Mouse (Mus musculus): ENCODE results near the gene Itgal. TPM values are rescaled to one million over a fixed set of nuclear protein-coding genes. Genes with fewer than 3 reads are reported as not detected.

The Itgal gene
- total and polyA plus RNA-seq, 3 experiments = 0.92 to 9.7 TPM; not detected in 1

DNA sequence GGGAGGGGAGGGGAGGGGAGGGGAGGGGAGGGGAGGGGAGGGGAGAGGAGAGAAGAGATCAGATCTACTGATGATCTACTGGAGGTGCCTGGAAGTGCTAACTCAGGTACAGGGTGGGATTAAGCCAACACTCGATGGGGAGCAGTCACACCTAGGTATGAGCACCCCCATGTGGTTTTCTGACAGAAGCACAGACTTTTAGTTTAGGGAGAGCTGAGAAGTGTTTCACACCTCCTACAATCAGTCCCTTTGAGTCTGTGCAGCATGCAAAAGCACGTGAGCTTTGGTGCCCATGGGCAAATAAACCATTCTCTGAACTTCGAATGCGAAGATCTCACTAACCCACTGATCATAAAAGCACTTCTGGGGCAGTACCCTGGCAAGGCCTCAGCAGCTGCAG, 46.3 kb downstream of the Itgal start (continued):
- TF ChIP-seq RCOR1 (IDR thresholded peaks at IDR 0.05; ENCODE audit: low read depth, low read length) = no peak
- TF ChIP-seq EP300 (IDR thresholded peaks at IDR 0.05; ENCODE audit: low read depth in 1 of 2, low read length in 2 of 2) = no peak; a peak in 1 of 4 replicates
- no peak for TF ChIP-seq MYB (IDR thresholded peaks at IDR 0.05; ENCODE audit: low read depth, low read length)
- TF ChIP-seq ZC3H11A (IDR thresholded peaks at IDR 0.05; ENCODE audit: low read depth, low read length) = 0 out of 2 replicates have a peak, but pooled peaks have one; percentile 16
- no peak for TF ChIP-seq ZNF384 (IDR thresholded peaks at IDR 0.05; ENCODE audit: low read depth, low read length)
- TF ChIP-seq TCF12 (IDR thresholded peaks at IDR 0.05; ENCODE audit: low read depth, low read length) = no peak
- TF ChIP-seq ZKSCAN1 (IDR thresholded peaks at IDR 0.05; ENCODE audit: low read depth, low read length) = no peak
- TF ChIP-seq GABPA (IDR thresholded peaks at IDR 0.05; ENCODE audit: low read depth, low read length) = no peak
- peak; percentile 42 for TF ChIP-seq SIN3A (IDR thresholded peaks at IDR 0.05; ENCODE audit: low read length)
- no peak for TF ChIP-seq E2F4 (IDR thresholded peaks at IDR 0.05; ENCODE audit: borderline replicate concordance, low read depth, low read length)
- TF ChIP-seq POLR2AphosphoS2 (IDR thresholded peaks at IDR 0.05; ENCODE audit: low read length) = no peak
- TF ChIP-seq BHLHE40 (IDR thresholded peaks at IDR 0.05; ENCODE audit: borderline replicate concordance, low read depth, low read length) = no peak
- no peak for TF ChIP-seq ZMIZ1 (IDR thresholded peaks at IDR 0.05; ENCODE audit: low read depth, low read length)
- no peak for TF ChIP-seq HCFC1 (IDR thresholded peaks at IDR 0.05; ENCODE audit: low read depth, low read length)
- TF ChIP-seq MAX (IDR thresholded peaks at IDR 0.05; ENCODE audit: low read length) = peak; percentile 58

DNA sequence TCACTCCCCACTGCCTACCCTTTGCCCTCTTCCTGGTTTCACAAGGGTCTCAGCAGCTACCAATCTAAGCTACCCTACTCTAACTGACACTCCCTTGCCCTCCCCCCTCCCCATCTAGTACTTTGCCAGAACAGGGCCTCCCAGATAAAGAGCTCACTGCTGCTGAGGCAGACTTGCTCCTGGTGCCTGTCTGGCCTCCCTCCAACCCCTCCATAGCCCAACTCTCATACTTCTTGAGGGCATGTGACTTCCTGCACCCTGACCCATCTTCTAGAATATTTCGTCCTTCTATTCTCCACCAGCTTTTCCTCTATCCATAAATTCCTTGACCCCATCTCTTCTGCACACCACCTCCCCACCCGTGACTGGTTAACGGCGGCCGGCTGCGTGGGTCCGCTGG, 46.8 kb downstream of the Itgal start:
- Histone ChIP-seq H3K9ac (ENCODE audit: control insufficient read depth, low read depth, low read length, poor library complexity, severe bottlenecking) (no peak overlapping the region), H3K27ac (ENCODE audit: control insufficient read depth, low read depth, low read length) (no peak overlapping the region), H3K36me3 (ENCODE audit: control insufficient read depth in 1 of 2, insufficient read depth in 2 of 2, low read length in 2 of 2) (0 out of 4 replicates have a peak, but pooled peaks cover 0 to 3% of the 10 kb centered on the region in 2 experiments)

DNA sequence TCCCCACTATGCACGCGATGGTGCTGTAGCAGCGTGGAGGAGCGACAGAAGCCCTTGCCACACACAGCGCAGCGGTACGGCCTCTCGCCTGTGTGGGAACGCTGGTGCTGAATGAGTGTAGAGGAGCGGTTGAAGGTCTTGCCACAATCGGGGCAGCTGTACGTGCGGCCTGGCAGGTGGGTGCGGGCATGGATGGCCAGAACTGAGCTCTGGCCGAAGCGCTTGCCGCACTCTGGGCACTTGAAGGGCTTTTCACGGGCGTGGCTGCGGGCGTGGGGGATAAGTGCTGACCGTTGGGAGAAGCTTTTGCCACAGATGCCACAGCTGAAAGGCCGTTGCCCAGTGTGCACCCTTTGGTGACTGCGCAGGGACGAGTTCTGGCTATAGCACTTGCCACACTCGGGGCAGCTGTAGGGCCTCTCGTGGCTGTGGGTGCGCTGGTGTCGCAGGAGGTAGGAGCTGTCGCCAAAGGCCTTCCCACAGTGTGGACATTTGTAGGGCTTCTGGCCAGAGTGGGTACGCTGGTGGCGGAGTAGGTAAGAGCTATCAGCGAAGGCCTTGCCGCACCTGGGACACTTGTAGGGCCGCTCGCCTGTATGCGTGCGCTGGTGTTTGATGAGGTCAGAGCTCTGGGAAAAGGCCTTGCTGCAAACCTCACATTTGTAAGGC, 47.4 kb downstream of the Itgal start:
- no peaks in the 10 kb centered on the region for H3K27me3 ChIP-seq (ENCODE audit: control insufficient read depth in 1 of 2, insufficient read depth in 2 of 2, low read length in 2 of 2)
- peaks cover 5% of the 10 kb centered on the region; the same call in 1 of the 2 replicates for H3K79me2 ChIP-seq (ENCODE audit: control insufficient read depth, insufficient read depth, low read length, poor library complexity)
- H3K4me1 ChIP-seq (ENCODE audit: control insufficient read depth in 1 of 2, insufficient read depth in 2 of 2, low read length in 2 of 2) = peaks cover 5 to 9% of the 10 kb centered on the region in 2 experiments; a peak in 3 of 4 replicates
- H3K9ac ChIP-seq (ENCODE audit: control insufficient read depth, low read depth, low read length, poor library complexity, severe bottlenecking) = no peak overlapping the region
- H3K9me3 ChIP-seq (replicated peaks; ENCODE audit: insufficient read depth, low read length) = no peaks in the 10 kb centered on the region
- no peak overlapping the region for H3K27ac ChIP-seq (ENCODE audit: control insufficient read depth, low read depth, low read length)
- 0 out of 4 replicates have a peak, but pooled peaks cover 0 to 3% of the 10 kb centered on the region in 2 experiments for H3K36me3 ChIP-seq (ENCODE audit: control insufficient read depth in 1 of 2, insufficient read depth in 2 of 2, low read length in 2 of 2)
- no peak overlapping the region for H3K4me3 ChIP-seq (ENCODE audit: control insufficient read depth in 1 of 2, insufficient read depth in 1 of 2, low read depth in 2 of 2, low read length in 2 of 2)
- DNase-seq (ENCODE audit: low read depth, low spot score) = no peak
- TF ChIP-seq SMC3 (IDR thresholded peaks at IDR 0.05; ENCODE audit: low read depth, low read length) = no peak
- TF ChIP-seq USF2 (IDR thresholded peaks at IDR 0.05; ENCODE audit: borderline replicate concordance in 1 of 2, insufficient read depth in 1 of 2, low read depth in 1 of 2, low read length in 2 of 2) = no peak

More for the DNA sequence above, 46.8 kb downstream of the Itgal start:
- no peaks in the 10 kb centered on the region for H3K27me3 ChIP-seq (ENCODE audit: control insufficient read depth in 1 of 2, insufficient read depth in 2 of 2, low read length in 2 of 2)
- no peak overlapping the region for H3K4me3 ChIP-seq (ENCODE audit: control insufficient read depth in 1 of 2, insufficient read depth in 1 of 2, low read depth in 2 of 2, low read length in 2 of 2)
- no peaks in the 10 kb centered on the region for H3K9me3 ChIP-seq (replicated peaks; ENCODE audit: insufficient read depth, low read length)
- H3K79me2 ChIP-seq (ENCODE audit: control insufficient read depth, insufficient read depth, low read length, poor library complexity) = peaks cover 5% of the 10 kb centered on the region; the same call in 1 of the 2 replicates
- H3K4me1 ChIP-seq (ENCODE audit: control insufficient read depth in 1 of 2, insufficient read depth in 2 of 2, low read length in 2 of 2) = peaks cover 5 to 9% of the 10 kb centered on the region in 2 experiments; a peak in 3 of 4 replicates
- no peak for TF ChIP-seq TBP (IDR thresholded peaks at IDR 0.05; ENCODE audit: low read depth, low read length)
- TF ChIP-seq POLR2AphosphoS2 (IDR thresholded peaks at IDR 0.05; ENCODE audit: low read length) = peak; percentile 70; the same call in 1 of the 2 replicates
- peak; percentile 68; the same call in 1 of the 2 replicates for TF ChIP-seq USF1 (IDR thresholded peaks at IDR 0.05; ENCODE audit: low read depth, low read length)
- no peak for DNase-seq (ENCODE audit: low read depth, low spot score)

All from MEL (cell line).